Mouse (Mus musculus): Measurements from ENCODE around the gene Tmem221. TPM values are rescaled to one million over a fixed set of nuclear protein-coding genes. Genes with fewer than 3 reads are reported as not detected.
A peak's percentile ranks its signal among the peaks of the same experiment; 100 is the strongest.

The Tmem221 gene
- total RNA-seq, 2 experiments from 2014 or later = not detected

- Histone ChIP-seq H3K4me3 (no peak overlapping the region), H3K27ac (no peak overlapping the region)
- no peak for TF ChIP-seq CTCF (IDR thresholded peaks at IDR 0.05)
- intact Hi-C loops (cut with DNase I) = no loop called here
- no peak for DNase-seq (ENCODE audit: extremely low spot score in 1 of 2, low spot score in 2 of 2)
These were observed 35.1 kb upstream of the Tmem221 start for GRCm38 (mm10) chr8:71593556-71594323.

- no peak for TF ChIP-seq CTCF (IDR thresholded peaks at IDR 0.05)
- Histone ChIP-seq H3K4me3 (peak overlapping the region; percentile 82), H3K27ac (peak overlapping the region; percentile 99)
- intact Hi-C loops (cut with DNase I) = loop anchor here (1.0 kb wide), 1 partner anchor 19 kb away; no protein-coding TSS in a partner anchor
- peak; percentile 91 for DNase-seq (ENCODE audit: extremely low spot score in 1 of 2, low spot score in 2 of 2)
These were observed 33.9 kb upstream of the Tmem221 start for GRCm38 (mm10) chr8:71592374-71593170.

GRCm38 (mm10) chr8:71591471-71592373 lies 33.1 kb upstream of the Tmem221 start, which contains the start of gene Pgls:
Gene Pgls, plus strand, starts transcription at chr8:71592176.
- TF ChIP-seq CTCF (IDR thresholded peaks at IDR 0.05) = no peak; the same call in 1 of the 2 replicates

GRCm38 (mm10) chr8:71591017-71591416 lies 32.3 kb upstream of the Tmem221 start:
- Histone ChIP-seq H3K4me3 (peak overlapping the region; percentile 82), H3K27ac (peak overlapping the region; percentile 99)
- intact Hi-C loops (cut with DNase I) = loop anchor here (2.0 kb wide), 1 partner anchor 20 kb away; no protein-coding TSS in a partner anchor
- no peak for TF ChIP-seq CTCF (IDR thresholded peaks at IDR 0.05)
- no peak for DNase-seq (ENCODE audit: extremely low spot score in 1 of 2, low spot score in 2 of 2)

More at GRCm38 (mm10) chr8:71591471-71592373, 33.1 kb upstream of the Tmem221 start, which contains the start of gene Pgls:
- DNase-seq (ENCODE audit: extremely low spot score in 1 of 2, low spot score in 2 of 2) = peak; percentile 97
- intact Hi-C loops (cut with DNase I) = loop anchor here (1.0 to 2.0 kb wide), 2 partner anchors 20 to 21 kb away; no protein-coding TSS in a partner anchor
- Histone ChIP-seq H3K4me3 (peak within 1 kb of the TSS; percentile 82), H3K27ac (peak within 1 kb of the TSS; percentile 99)

- no peak for TF ChIP-seq CTCF (IDR thresholded peaks at IDR 0.05)
- Histone ChIP-seq H3K4me3 (no peak overlapping the region), H3K27ac (no peak overlapping the region)
- DNase-seq (ENCODE audit: extremely low spot score in 1 of 2, low spot score in 2 of 2) = no peak
- intact Hi-C loops (cut with DNase I) = no loop called here
These were observed 30.1 kb upstream of the Tmem221 start for GRCm38 (mm10) chr8:71588762-71589161.

- peak; percentile 68 for TF ChIP-seq CTCF (IDR thresholded peaks at IDR 0.05)
- no peak overlapping the region for H3K4me3 ChIP-seq
- H3K27ac ChIP-seq = no peak overlapping the region
- intact Hi-C loops (cut with DNase I) = no loop called here
- no peak for DNase-seq (ENCODE audit: extremely low spot score in 1 of 2, low spot score in 2 of 2)
These were observed 28.2 kb upstream of the Tmem221 start for GRCm38 (mm10) chr8:71586891-71587290.

- intact Hi-C loops (cut with DNase I) = no loop called here
- no peak for DNase-seq (ENCODE audit: extremely low spot score in 1 of 2, low spot score in 2 of 2)
- no peak for TF ChIP-seq CTCF (IDR thresholded peaks at IDR 0.05)
- Histone ChIP-seq H3K27ac (no peak overlapping the region), H3K4me3 (no peak overlapping the region)
These were observed 21.5 kb upstream of the Tmem221 start for GRCm38 (mm10) chr8:71580201-71580600.

GRCm38 (mm10) chr8:71579476-71579875 lies 20.8 kb upstream of the Tmem221 start:
- H3K27ac ChIP-seq = no peak overlapping the region
- TF ChIP-seq CTCF (IDR thresholded peaks at IDR 0.05) = no peak
- intact Hi-C loops (cut with DNase I) = no loop called here
- no peak for DNase-seq (ENCODE audit: extremely low spot score in 1 of 2, low spot score in 2 of 2)
- H3K4me3 ChIP-seq = no peak overlapping the region

GRCm38 (mm10) chr8:71579009-71579408 lies 20.3 kb upstream of the Tmem221 start:
- no peak overlapping the region for H3K27ac ChIP-seq
- no peak for TF ChIP-seq CTCF (IDR thresholded peaks at IDR 0.05)
- intact Hi-C loops (cut with DNase I) = no loop called here

GRCm38 (mm10) chr8:71577856-71578387 lies 19.3 kb upstream of the Tmem221 start:
- no peak overlapping the region for H3K27ac ChIP-seq
- H3K4me3 ChIP-seq = no peak overlapping the region
- TF ChIP-seq CTCF (IDR thresholded peaks at IDR 0.05) = no peak
- no peak for DNase-seq (ENCODE audit: extremely low spot score in 1 of 2, low spot score in 2 of 2)
- intact Hi-C loops (cut with DNase I) = no loop called here

More at GRCm38 (mm10) chr8:71579009-71579408, 20.3 kb upstream of the Tmem221 start:
- DNase-seq (ENCODE audit: extremely low spot score in 1 of 2, low spot score in 2 of 2) = no peak
- H3K4me3 ChIP-seq = no peak overlapping the region

GRCm38 (mm10) chr8:71575020-71575419 lies 16.3 kb upstream of the Tmem221 start:
- no peak for DNase-seq (ENCODE audit: extremely low spot score in 1 of 2, low spot score in 2 of 2)
- H3K4me3 ChIP-seq = no peak overlapping the region
- intact Hi-C loops (cut with DNase I) = no loop called here
- no peak for TF ChIP-seq CTCF (IDR thresholded peaks at IDR 0.05)
- no peak overlapping the region for H3K27ac ChIP-seq
